Mouse (Mus musculus) lung, postnatal 0 days (tissue): ENCODE results near the gene Hmga1.

Experiments used
- CTCF ChIP-seq: IDR thresholded peaks from 2 replicates; pipeline ENCODE4 v1.5.1; 2016; ENCODE audit warnings: antibody characterized with exemption, mild to moderate bottlenecking
- EP300 ChIP-seq: IDR thresholded peaks from 2 replicates; pipeline ENCODE4 v1.6.1; 2016; ENCODE audit warnings: antibody characterized with exemption, mild to moderate bottlenecking, control low read depth

GRCm38 (mm10) chr17:27552215-27553201, 3.8 kb upstream of the Hmga1 start:
- TF ChIP-seq CTCF, result no peak
- no peak for TF ChIP-seq EP300
